Comparison of ENCODE assay signal across 14 mouse cellular contexts in genomic region chr15:6539639-6540338, GRCm38 (mm10). TPM values are rescaled to one million over a fixed set of nuclear protein-coding genes. Genes with fewer than 3 reads are reported as not detected.
DNase-seq lines count a peak whose midpoint lies in the region; ATAC-seq and TF ChIP-seq lines count a peak whose summit lies in the region.
"Had no signal": no experiment of that assay in that cellular context is flagged by ENCODE, and none has a peak within 500 bp of the region (broad histone marks: within the 10 kb centered on the region; RNA-seq: fewer than 3 reads in every experiment).

No protein-coding gene starts in this region.

- H3K4me2 ChIP-seq in stomach, embryonic 16.5 days (ENCODE audit: low read depth, low read length), result no peak overlapping the region
- H3K4me2 ChIP-seq in stomach, postnatal 0 days (replicated peaks; ENCODE audit: low read depth), result no peak overlapping the region
- H3K4me2 ChIP-seq in liver, embryonic 15.5 days, result peak overlapping the region; percentile 7; the same call in 1 of the 2 replicates
- H3K4me2 ChIP-seq: intestine, embryonic 15.5 days; stomach, embryonic 15.5 days had no signal

- H3K9ac ChIP-seq in stomach, embryonic 16.5 days (ENCODE audit: low read length), result no peak overlapping the region
- no peak overlapping the region for H3K9ac ChIP-seq in stomach, postnatal 0 days (ENCODE audit: low read length)
- H3K9ac ChIP-seq in liver, embryonic 15.5 days, result no peak overlapping the region
- H3K9ac ChIP-seq: intestine, embryonic 15.5 days; stomach, embryonic 15.5 days had no signal

- TF ChIP-seq EP300 in stomach, postnatal 0 days (optimal IDR thresholded peaks at IDR 0.05), result no peak

- H3K9me3 ChIP-seq in stomach, embryonic 16.5 days (replicated peaks; ENCODE audit: control insufficient read depth, low read length), result no peaks in the 10 kb centered on the region
- no peaks in the 10 kb centered on the region for H3K9me3 ChIP-seq in stomach, postnatal 0 days (ENCODE audit: control insufficient read depth, low read length)
- no peaks in the 10 kb centered on the region for H3K9me3 ChIP-seq in liver, embryonic 15.5 days (replicated peaks)
- H3K9me3 ChIP-seq: intestine, embryonic 15.5 days; stomach, embryonic 15.5 days had no signal

- H3K4me1 ChIP-seq in stomach, embryonic 16.5 days (ENCODE audit: control insufficient read depth, insufficient read depth, low read length), result no peaks in the 10 kb centered on the region; the same call in 1 of the 2 replicates
- no peaks in the 10 kb centered on the region for H3K4me1 ChIP-seq in stomach, postnatal 0 days (replicated peaks; ENCODE audit: control insufficient read depth, insufficient read depth)
- H3K4me1 ChIP-seq in liver, embryonic 15.5 days (replicated peaks), result peaks cover 6% of the 10 kb centered on the region
- H3K4me1 ChIP-seq: intestine, embryonic 15.5 days; stomach, embryonic 15.5 days had no signal

- peak; percentile 29; the same call in 1 of the 2 replicates for ATAC-seq in stomach, embryonic 16.5 days (ENCODE audit: insufficient read depth, low FRiP score)
- ATAC-seq in stomach, postnatal 0 days (ENCODE audit: low FRiP score, low TSS enrichment), result no peak
- no peak for ATAC-seq in liver, embryonic 15.5 days (ENCODE audit: insufficient read depth)
- ATAC-seq: intestine, embryonic 15.5 days had no signal

- TF ChIP-seq CTCF in stomach, postnatal 0 days (IDR thresholded peaks at IDR 0.05; ENCODE audit: low read depth), result no peak

- H3K4me3 ChIP-seq in stomach, embryonic 16.5 days (replicated peaks; ENCODE audit: low read length), result no peak overlapping the region
- H3K4me3 ChIP-seq in stomach, postnatal 0 days (ENCODE audit: low read depth, low read length), result no peak overlapping the region
- no peak overlapping the region for H3K4me3 ChIP-seq in liver, embryonic 15.5 days (replicated peaks)
- H3K4me3 ChIP-seq: erythroblast, embryonic 14.5 days; intestine, embryonic 15.5 days; stomach, embryonic 15.5 days had no signal

- H3K27ac ChIP-seq in stomach, embryonic 16.5 days (ENCODE audit: low read length), result no peak overlapping the region
- no peak overlapping the region for H3K27ac ChIP-seq in stomach, postnatal 0 days (replicated peaks)
- H3K27ac ChIP-seq in liver, embryonic 15.5 days (replicated peaks), result no peak overlapping the region
- H3K27ac ChIP-seq: intestine, embryonic 15.5 days; stomach, embryonic 15.5 days had no signal

- 18% methylated on average over 7 of the region's 7 CpGs for WGBS in stomach, embryonic 16.5 days
- 13% methylated on average over 7 of the region's 7 CpGs for WGBS in stomach, postnatal 0 days
- WGBS in liver, embryonic 15.5 days (ENCODE audit: insufficient replicate concordance), result 17% methylated on average over 7 of the region's 7 CpGs

- H3K36me3 ChIP-seq in stomach, embryonic 16.5 days (ENCODE audit: control insufficient read depth, insufficient read depth, low read length), result no peaks in the 10 kb centered on the region
- H3K36me3 ChIP-seq in stomach, postnatal 0 days (ENCODE audit: control insufficient read depth, insufficient read depth, low read length), result no peaks in the 10 kb centered on the region
- no peaks in the 10 kb centered on the region for H3K36me3 ChIP-seq in liver, embryonic 15.5 days (replicated peaks)
- H3K36me3 ChIP-seq: intestine, embryonic 15.5 days; stomach, embryonic 15.5 days had no signal

- no peak for DNase-seq in stomach, postnatal 0 days (ENCODE audit: low spot score)
- DNase-seq in brain, adult 2 months (ENCODE audit: low read depth, low spot score), result peak; percentile 49
- no peak for DNase-seq in thymus, postnatal 4 days
- no peak for DNase-seq in embryo, embryonic 11 days
- no peak for DNase-seq in gastrocnemius, postnatal 4 days (ENCODE audit: low spot score in 2 of 2)
- no peak for DNase-seq in left cerebral cortex, adult 8-10 months (ENCODE audit: low spot score in 2 of 2)
- DNase-seq: cerebellum, postnatal 25 days; heart, postnatal 36 days had no signal

- H3K27me3 ChIP-seq in stomach, embryonic 16.5 days (ENCODE audit: control insufficient read depth, insufficient read depth, low read length), result no peaks in the 10 kb centered on the region
- H3K27me3 ChIP-seq in stomach, postnatal 0 days (ENCODE audit: control insufficient read depth, insufficient read depth, low read length), result no peaks in the 10 kb centered on the region
- H3K27me3 ChIP-seq in liver, embryonic 15.5 days, result no peaks in the 10 kb centered on the region
- H3K27me3 ChIP-seq: intestine, embryonic 15.5 days; stomach, embryonic 15.5 days had no signal

RNA-seq across cellular contexts. Expression of gene Fyb, which starts 17.1 kb away (rescaled TPM):
- polyA plus RNA-seq in stomach, embryonic 16.5 days (2015; fragmentation: Nextera tagmentation; extraction: Ambion mirVana), result 12.2 and 13.8 TPM in 2 replicates
- 5.5 and 7.8 TPM in 2 replicates for polyA plus RNA-seq in stomach, postnatal 0 days (2015; fragmentation: Nextera tagmentation; extraction: Ambion mirVana)
- polyA plus RNA-seq in liver, embryonic 15.5 days (2015; fragmentation: Nextera tagmentation; extraction: Ambion mirVana), result 19.4 and 19.8 TPM in 2 replicates
- total RNA-seq in gastrocnemius, postnatal 4 days (2021), result 1 to 10 TPM; 3.9 to 9.7 TPM
- 10 to 100 TPM in 3 of 4 experiments, 1 to 10 TPM in 1; 6.3 to 17.3 (median 13.4) TPM for total RNA-seq in left cerebral cortex, adult 8-10 months (2022)
- total RNA-seq: ES-E14 had no signal
